Mouse (Mus musculus) ovary, postnatal 36 days (tissue): Measurements from ENCODE around the gene Hectd2.

Experiments
- DNase-seq: peaks from one replicate; pipeline ENCODE4 v3.0.0; 2022; ENCODE audit warnings: low spot score, mixed read lengths

The Hectd2 gene

DNA sequence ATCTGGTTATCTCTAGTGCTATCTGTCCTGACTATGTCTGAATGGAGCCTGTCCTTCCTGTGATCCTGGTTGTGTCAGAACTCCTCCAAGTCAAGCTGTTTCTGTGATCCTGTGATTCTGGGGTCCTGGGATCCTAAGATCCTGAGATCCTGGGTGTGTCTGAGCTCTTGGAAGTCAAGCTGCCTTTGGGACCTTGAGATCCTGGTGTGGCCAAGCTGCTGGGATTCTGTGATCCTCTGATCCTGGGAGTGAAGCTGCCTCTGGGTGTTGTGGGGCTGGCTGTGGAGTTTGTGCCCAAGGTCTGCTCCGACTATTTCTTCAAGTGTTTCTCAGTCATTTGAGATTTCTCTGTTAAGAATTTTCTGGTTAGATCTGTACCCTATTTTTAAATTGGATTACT is 98.2 kb downstream of the Hectd2 start:
- no peak for DNase-seq

DNA sequence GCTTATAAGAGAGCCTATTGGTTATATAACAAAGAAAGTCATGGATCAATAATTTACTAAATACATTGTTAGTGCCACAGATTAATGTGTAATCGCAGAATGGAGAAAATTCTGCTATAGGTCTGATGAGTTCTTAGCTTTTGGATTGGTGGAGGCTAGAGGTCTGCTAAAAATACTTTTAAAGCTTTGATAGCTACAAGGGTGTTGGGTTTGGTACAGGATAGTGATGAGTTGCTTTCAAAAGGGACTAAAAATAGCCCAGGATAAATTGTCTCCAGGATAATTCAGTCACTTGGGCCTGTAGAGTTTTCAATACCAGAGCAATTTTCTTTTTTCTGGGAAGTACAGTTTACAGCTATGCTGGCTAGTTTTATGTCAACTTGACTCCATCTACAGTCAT is 108.3 kb downstream of the Hectd2 start:
- DNase-seq = no peak

DNA sequence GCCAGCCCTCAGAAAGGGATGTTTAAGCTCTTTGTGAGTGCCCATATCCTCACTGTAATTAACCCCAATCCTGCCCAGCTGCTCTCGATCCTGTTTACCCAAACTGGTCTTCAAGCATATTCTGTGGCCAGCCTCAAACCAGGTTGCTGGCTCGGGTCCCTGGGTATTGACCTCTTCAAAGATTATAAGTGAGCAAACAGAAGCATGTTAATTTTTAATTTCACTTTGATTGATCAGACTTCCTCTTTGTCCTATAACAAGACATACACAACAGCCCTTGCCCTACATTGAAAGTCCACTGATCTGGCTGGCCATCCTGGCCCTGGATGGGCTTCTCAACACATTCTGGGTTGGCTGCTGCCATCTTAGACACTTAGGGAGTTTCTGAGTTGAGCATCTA is 109.5 kb downstream of the Hectd2 start:
- no peak for DNase-seq

DNA sequence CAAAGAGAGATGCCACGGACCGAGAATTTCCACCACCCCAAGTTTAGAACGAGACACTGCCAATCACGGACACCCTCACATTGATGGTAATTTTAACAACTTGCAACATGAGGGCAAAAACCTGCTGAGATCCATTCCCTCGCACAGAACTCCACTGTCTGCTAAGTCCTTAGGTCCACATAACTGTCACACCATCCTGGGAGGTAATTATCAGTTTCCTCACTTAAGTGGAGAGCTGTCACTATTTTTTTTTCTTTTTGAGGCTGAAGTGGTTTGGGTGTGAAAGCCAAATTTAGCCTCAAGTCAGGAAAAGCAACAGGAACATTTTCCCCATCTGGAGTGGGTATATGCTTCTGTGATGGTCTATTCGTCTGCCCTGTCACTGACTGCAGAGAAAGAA is 110.0 kb downstream of the Hectd2 start:
- DNase-seq = no peak

DNA sequence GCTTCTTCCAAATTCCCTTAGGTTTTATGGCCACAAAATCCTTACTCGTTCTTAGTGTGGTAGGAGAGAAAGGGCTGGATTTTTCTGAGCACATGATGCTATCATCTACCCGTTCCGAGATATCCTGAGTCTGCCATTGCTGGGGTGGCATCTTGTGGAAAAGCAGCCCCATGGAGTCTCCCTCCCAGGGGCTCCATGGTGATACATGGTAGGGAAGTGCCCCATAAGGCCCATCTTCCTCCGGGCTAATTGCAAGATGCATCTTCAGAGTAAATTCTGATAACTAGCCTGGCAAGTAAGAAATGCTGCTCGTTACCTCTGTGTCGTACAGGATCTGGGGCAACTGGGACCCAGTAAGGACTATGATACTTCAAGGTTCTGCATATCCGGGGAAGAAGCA is 110.8 kb downstream of the Hectd2 start:
- no peak for DNase-seq

DNA sequence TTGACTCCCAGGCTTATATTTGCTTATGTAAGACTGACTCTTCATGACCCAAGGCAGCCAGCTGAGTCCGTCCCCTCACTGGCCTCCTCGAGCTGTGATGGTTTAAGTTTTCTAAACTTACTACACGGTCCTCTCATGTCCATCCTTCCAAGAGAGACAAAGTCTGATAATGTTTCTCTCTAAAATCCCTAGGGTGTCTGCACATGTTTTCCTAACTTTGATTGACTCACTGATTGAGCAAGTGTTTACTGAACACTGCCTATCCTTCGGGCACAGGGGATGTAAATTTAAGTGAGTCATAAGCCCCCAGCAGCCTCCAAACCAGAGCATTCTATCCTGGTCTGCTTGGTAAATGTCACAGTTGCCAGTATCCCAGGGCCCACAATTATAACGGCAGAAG is 111.2 kb downstream of the Hectd2 start:
- DNase-seq = no peak

DNA sequence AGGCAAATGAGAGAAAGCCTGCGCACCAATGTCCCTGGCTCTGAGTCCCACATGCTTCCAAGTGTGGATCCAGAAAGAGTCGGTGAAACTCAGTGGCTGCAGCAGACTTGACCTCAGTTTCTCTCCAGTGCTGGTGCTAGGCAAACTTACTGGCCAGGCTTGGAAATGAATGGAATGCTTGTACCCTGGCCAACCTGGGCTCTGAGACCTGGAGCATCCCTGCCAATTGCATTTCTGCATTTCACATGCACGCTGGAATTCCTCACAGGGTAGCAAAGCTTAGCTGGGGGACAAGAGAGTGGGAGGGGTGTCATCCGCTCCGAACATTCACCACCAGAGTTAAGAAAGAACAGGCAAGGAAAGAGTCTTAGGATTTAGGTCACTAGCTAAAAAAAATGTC is 112.0 kb downstream of the Hectd2 start:
- no peak for DNase-seq

DNA sequence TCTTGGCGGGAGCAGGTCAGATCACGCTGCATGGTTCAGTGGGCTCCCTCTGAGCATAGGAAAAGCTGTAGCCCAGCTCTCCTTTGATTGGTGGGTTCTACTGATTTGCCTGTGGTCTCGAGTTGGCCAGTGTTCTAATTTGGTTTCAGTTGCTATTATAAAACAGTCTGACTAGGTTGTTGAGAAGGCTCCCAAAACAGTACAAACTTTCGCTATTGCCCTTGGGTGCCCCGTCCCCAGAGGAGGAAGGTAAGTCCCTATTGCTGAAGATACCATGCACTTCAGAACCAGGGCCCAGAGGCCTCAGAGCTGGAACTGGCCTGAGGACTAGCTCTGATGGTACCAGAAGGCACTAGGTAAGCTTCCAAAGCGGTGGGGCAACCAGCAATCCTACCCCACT is 112.9 kb downstream of the Hectd2 start:
- DNase-seq = no peak

DNA sequence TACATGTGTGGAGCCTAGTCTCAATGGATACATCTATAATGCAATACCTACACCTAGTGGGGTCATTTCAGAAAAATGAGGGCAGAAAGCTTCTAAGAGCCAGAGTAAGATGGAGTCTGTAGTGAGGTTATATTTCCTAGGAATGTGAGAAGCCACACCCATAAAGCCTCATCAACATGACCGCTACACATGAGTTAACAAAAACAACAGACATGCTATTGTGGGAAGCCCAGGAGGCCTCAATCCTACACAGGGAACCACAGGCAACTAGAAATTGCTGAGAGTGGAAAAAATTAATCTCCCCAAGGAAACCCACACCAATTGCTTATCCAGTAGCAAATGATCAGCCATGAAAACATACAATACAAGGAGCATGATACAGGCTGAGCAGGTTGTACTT is 113.7 kb downstream of the Hectd2 start:
- DNase-seq = no peak

DNA sequence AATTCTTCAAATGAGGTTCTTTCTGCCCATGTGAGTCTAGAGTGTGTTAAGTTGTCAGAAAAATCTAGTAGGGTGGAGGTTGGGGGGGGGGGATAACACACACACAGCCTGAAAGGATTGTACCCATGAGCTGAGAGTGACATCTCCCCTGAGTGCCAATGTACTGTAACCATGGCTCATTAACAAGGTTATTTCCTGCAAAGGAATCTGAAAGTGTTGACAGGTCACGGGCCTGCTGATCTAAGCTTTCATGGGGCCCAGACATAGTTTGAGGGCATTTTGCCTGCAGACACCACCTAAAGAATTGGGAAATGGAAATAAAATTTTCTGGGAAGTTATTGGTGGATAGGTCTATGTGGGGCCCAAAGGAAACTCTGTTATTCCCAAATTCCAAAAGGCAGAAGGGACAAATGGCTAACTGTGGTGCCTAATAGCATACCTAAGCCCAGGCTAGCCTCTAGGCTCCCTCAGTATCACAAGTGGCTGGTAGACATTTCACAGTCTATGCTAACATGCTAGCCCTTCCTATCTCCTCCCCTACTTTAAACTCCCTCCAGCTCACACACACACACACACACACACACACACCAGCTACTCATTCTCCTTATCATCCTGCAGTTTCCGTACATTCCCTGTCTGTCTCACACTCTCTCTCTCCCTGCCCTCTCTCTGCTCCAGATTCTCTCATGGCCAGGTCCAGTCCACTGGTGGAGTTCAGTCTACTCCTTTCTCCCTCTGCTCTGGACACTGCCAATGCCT is 114.6 kb downstream of the Hectd2 start:
- DNase-seq = no peak

DNA sequence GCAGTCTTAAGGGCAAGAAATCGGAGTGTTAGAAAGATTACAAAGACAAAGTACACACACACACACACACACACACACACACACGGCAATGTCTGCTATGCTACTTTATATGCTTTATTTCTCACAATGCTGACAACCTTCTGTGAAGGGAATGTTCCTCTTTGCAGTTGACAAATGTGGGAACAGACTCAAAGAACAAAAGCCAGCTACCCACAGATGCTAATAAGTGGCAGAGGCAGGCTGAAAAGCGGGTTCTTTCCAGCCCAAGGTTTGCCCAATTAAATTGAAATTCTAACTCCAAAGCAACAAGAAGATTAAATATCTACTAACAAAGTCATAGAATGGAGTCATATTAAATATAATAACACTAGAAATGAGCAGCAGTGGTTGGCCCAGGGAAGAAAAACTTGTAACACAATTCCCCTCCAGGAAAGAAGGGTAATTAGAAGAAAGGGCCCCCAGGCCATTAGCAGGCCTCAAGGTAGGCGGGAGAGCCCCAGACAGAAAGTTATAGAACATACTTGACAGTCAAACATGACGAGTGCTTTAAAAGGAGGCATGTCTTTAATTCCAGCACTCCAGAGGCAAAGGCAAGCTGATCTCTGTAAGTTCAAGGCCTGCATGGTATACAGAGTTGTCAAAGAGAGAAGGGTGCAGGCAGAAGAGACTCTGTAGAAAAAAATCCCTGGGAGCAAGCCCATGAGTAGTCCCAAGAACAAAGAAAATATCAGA is 115.4 kb downstream of the Hectd2 start:
- DNase-seq = no peak
